Mouse (Mus musculus): ENCODE data around the gene 4930404N11Rik.

DNA sequence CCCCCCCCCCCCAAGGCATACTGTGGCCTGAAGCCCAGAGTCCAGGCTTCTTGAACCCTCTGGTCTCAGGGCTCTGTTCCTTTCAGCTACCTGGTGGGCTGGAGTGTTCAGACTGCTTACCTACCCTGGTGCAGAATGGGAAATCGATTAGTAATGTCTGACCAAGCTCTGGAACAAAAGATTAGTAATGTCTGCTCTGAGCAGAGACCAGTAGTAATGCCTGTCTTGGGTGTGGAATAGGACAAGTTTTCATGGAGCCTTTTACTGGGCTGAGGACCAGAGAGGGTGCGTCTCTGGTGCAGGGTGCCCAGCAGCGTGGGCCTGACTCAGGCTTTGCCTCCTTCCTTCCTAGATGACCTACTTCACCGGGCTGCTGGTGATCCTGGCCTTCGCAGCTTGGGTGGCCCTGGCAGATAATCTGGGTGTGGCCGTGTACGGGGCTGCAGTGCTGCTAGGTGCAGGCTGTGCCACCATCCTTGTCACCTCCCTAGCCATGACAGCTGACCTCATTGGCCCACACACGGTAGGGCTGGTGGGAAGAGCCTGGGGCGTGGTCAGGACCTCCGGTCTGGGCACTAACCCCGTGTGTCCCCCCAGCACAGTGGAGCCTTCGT is 3.2 kb downstream of the 4930404N11Rik start:
- peak; percentile 71 for TF ChIP-seq GATA1 (IDR thresholded peaks at IDR 0.05; ENCODE audit: low read length)
- peak; percentile 73 for TF ChIP-seq TAL1 (IDR thresholded peaks at IDR 0.05; ENCODE audit: low read length)
